Mouse (Mus musculus) bone marrow macrophage, adult 2 months (primary cell): Measurements from ENCODE around the gene Lrrc38.

Source experiments
- CTCF ChIP-seq: IDR thresholded peaks from 2 replicates; pipeline ENCODE4 v1.5.1; 2012; ENCODE audit warnings: low read depth, mild to moderate bottlenecking, low read length, moderate library complexity
- POLR2A ChIP-seq: IDR thresholded peaks from 2 replicates; pipeline ENCODE4 v1.6.1; 2012; ENCODE audit warnings: mild to moderate bottlenecking, low read depth, low read length, borderline replicate concordance

DNA sequence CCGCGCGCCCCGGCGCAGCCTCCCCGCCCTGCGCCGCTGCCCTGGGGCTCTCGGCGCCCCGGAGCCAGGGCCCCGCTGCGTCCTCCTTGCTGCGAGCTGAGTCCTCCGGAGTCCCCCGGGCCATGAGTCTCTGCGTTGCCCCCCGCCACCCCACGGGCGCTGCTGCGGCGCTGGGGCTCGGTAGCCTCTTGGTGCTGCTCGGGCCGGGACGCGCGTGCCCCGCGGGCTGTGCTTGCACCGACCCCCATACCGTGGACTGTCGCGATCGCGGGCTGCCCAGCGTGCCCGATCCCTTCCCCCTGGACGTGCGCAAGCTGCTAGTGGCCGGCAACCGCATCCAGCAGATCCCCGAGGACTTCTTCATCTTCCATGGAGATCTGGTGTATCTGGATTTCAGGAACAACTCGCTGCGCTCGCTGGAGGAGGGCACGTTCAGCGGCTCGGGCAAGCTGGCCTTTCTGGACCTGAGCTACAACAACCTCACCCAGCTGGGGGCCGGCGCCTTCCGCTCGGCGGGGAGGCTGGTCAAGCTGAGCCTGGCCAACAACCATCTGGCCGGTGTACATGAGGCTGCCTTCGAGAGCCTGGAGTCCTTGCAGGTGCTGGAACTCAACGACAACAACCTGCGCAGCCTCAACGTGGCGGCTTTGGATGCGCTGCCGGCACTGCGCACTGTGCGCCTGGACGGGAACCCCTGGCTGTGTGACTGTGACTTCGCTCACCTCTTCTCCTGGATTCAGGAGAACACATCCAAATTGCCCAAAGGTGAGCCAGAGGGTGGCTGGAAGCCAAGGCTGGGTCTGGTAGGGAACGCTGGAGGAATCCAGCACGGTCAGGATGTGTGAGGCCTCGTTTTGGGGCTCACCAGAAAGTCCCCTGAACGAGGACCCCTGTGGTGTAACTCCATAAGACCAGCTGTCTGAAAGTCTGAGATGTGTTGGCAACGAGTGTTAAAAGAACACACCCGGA lies 774 bp downstream of the Lrrc38 start:
- TF ChIP-seq CTCF (no peak), POLR2A (no peak)
